Mouse (Mus musculus): ENCODE measurements around the gene Slc27a1. TPM values are rescaled to one million over a fixed set of nuclear protein-coding genes. Genes with fewer than 3 reads are reported as not detected.

Gene Slc27a1
- polyA plus RNA-seq, 1 experiment from 2014 or later: 15.5 TPM

DNA sequence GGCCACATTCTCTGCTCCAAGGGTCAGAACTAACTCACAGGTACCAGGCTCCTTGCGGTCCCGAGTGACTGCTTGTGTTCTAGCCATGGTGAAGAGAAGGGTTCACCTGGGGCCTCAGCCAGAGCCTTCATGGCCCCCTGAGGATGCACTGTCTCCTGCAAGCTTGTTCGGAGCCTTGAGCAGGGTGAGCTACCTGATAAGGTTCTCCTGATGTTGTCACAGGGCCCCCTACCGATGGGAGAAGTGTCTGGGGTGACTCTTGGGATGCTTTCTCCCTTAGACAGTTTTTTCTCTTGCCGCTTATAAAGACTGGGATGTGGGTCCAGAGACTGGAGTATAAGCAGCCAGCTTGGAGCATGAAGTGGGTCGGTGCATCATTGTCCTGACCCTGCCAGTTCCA is 27.7 kb downstream of the Slc27a1 start:
- H3K4me2 ChIP-seq (ENCODE audit: low read depth, low read length): no peak overlapping the region
- H3K4me3 ChIP-seq (ENCODE audit: low read depth, low read length): no peak overlapping the region
- H3K27me3 ChIP-seq (replicated peaks; ENCODE audit: control insufficient read depth, insufficient read depth, low read length): peaks cover 5% of the 10 kb centered on the region
- no peaks in the 10 kb centered on the region for H3K9me3 ChIP-seq (ENCODE audit: control insufficient read depth, low read length)
- DNase-seq (ENCODE audit: low spot score) (no peak), ATAC-seq (ENCODE audit: low read depth) (no peak)
- peaks cover 8% of the 10 kb centered on the region for H3K4me1 ChIP-seq (ENCODE audit: control insufficient read depth, insufficient read depth, low read length)
- 0 out of 2 replicates have a peak overlapping the region, but pooled peaks have one; percentile 9 for H3K9ac ChIP-seq (ENCODE audit: low read depth, low read length)
- H3K36me3 ChIP-seq (ENCODE audit: control insufficient read depth, insufficient read depth, low read length): peaks cover 10% of the 10 kb centered on the region; the same call in 1 of the 2 replicates
- 65% methylated on average over 6 of the region's 6 CpGs for WGBS
- no peak overlapping the region for H3K27ac ChIP-seq (replicated peaks; ENCODE audit: low read depth, low read length)

DNA sequence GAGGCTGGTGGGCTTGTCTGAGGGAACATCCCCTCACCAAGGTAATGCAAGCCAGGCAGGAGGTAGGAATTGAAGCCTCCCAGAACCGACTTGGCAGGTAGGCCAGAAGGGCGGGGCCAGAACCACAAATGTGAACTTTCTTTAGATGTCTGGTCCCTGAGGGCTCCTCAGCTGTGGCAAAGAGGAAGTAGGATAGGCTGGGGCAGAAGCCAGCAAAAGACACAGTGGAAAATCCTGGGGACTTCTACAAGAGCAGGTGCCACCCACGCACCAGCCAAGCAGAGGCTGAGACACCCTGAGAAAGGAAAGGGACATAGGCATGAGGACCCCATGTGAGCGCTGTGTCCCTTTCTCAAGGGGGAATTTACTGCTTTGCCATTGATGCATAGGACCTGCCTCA is 28.1 kb downstream of the Slc27a1 start:
- H3K4me3 ChIP-seq (ENCODE audit: low read depth, low read length): no peak overlapping the region
- H3K9me3 ChIP-seq (ENCODE audit: control insufficient read depth, low read length): no peaks in the 10 kb centered on the region
- H3K4me2 ChIP-seq (ENCODE audit: low read depth, low read length): no peak overlapping the region
- WGBS: 81% methylated on average over 4 of the region's 4 CpGs
- no peak overlapping the region for H3K27ac ChIP-seq (replicated peaks; ENCODE audit: low read depth, low read length)
- ATAC-seq (ENCODE audit: low read depth): no peak
- H3K4me1 ChIP-seq (ENCODE audit: control insufficient read depth, insufficient read depth, low read length): peaks cover 8% of the 10 kb centered on the region
- H3K9ac ChIP-seq (ENCODE audit: low read depth, low read length): no peak overlapping the region
- peak; percentile 27 for DNase-seq (ENCODE audit: low spot score)
- H3K27me3 ChIP-seq (replicated peaks; ENCODE audit: control insufficient read depth, insufficient read depth, low read length): peaks cover 9% of the 10 kb centered on the region
- H3K36me3 ChIP-seq (ENCODE audit: control insufficient read depth, insufficient read depth, low read length): peaks cover 10% of the 10 kb centered on the region; the same call in 1 of the 2 replicates

DNA sequence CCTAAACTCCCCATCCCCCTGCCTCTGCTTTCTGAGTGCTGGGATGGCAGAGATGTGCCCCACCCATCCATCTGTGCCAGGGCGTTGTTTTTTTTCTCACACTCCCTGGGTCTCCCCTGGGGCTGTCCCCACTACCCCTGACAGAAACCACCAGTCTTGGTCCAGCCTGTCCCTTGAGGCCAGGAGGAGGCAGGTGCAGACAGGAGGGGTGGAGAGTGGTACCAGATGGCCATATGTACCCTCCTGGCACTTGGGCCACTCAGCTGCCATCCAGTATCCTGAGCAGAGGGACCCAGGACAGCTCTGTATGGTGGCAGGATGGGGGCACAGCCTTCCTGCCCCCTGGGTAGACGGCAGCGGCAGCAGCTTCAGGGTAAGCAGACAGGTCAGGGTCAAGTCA is 28.8 kb downstream of the Slc27a1 start, which contains the start of gene Fam129c:
Fam129c (plus strand) TSS at position 198 of the 400 bp plus-strand sequence.
- H3K4me1 ChIP-seq (ENCODE audit: control insufficient read depth, insufficient read depth, low read length): peaks cover 8% of the 10 kb centered on the region
- H3K27ac ChIP-seq (replicated peaks; ENCODE audit: low read depth, low read length): no peak within 1 kb of the TSS
- no peaks in the 10 kb centered on the region for H3K9me3 ChIP-seq (ENCODE audit: control insufficient read depth, low read length)
- no peak within 1 kb of the TSS for H3K4me2 ChIP-seq (ENCODE audit: low read depth, low read length)
- H3K27me3 ChIP-seq (replicated peaks; ENCODE audit: control insufficient read depth, insufficient read depth, low read length): peaks cover 15% of the 10 kb centered on the region
- WGBS: 79% methylated on average over 3 of the region's 3 CpGs
- DNase-seq (ENCODE audit: low spot score) (no peak), ATAC-seq (ENCODE audit: low read depth) (no peak)
- no peak within 1 kb of the TSS for H3K4me3 ChIP-seq (ENCODE audit: low read depth, low read length)
- no peak within 1 kb of the TSS for H3K9ac ChIP-seq (ENCODE audit: low read depth, low read length)
- H3K36me3 ChIP-seq (ENCODE audit: control insufficient read depth, insufficient read depth, low read length): peaks cover 10% of the 10 kb centered on the region; the same call in 1 of the 2 replicates

DNA sequence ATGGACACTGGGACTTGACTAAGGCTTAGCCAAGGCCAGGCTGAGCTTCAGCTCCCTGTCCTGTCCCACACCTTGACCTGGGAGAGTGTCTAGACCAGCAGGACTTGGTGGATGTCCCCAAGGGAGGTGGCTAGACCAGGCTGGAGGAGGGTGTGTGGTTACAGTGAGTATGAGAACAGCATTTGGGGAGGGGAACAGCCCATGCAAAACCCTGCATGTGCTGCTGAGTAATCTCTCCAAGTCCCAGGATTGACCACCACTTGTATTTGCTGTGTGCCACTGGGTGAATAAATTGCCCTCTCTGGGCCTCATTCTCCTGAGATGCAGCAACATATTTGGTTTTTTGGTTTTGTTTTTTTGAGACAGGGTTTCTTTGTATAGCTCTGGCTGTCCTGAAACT is 29.7 kb downstream of the Slc27a1 start:
- DNase-seq (ENCODE audit: low spot score) (no peak), ATAC-seq (ENCODE audit: low read depth) (no peak)
- Histone ChIP-seq H3K4me3 (ENCODE audit: low read depth, low read length) (no peak overlapping the region), H3K9me3 (ENCODE audit: control insufficient read depth, low read length) (no peaks in the 10 kb centered on the region), H3K4me2 (ENCODE audit: low read depth, low read length) (no peak overlapping the region), H3K4me1 (ENCODE audit: control insufficient read depth, insufficient read depth, low read length) (peaks cover 4% of the 10 kb centered on the region; the same call in 1 of the 2 replicates), H3K27ac (replicated peaks; ENCODE audit: low read depth, low read length) (no peak overlapping the region), H3K36me3 (ENCODE audit: control insufficient read depth, insufficient read depth, low read length) (peaks cover 10% of the 10 kb centered on the region; the same call in 1 of the 2 replicates), H3K27me3 (replicated peaks; ENCODE audit: control insufficient read depth, insufficient read depth, low read length) (peaks cover 17% of the 10 kb centered on the region), H3K9ac (ENCODE audit: low read depth, low read length) (no peak overlapping the region)

DNA sequence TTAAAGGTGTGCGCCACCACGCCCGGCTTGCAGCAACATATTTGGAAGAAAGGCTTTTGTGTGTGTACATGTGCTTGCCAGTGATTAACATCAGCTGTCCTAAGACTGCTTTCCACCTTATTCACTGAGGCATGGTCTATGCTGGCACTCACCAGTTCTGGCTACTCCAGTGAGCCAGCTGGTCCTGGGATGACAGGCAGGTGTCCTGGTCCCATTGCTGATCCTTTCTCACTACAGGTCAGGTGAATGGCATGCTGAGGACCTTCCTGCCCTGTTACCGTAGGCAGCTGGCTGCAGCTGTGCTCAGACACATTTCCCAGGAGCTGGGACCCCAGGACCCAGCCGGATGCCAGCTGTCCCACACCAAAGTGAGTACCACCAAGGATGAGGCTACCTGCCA is 30.2 kb downstream of the Slc27a1 start:
- peaks cover 10% of the 10 kb centered on the region; the same call in 1 of the 2 replicates for H3K36me3 ChIP-seq (ENCODE audit: control insufficient read depth, insufficient read depth, low read length)
- no peak overlapping the region for H3K9ac ChIP-seq (ENCODE audit: low read depth, low read length)
- no peak overlapping the region for H3K4me3 ChIP-seq (ENCODE audit: low read depth, low read length)
- WGBS: 78% methylated on average over 5 of the region's 5 CpGs
- H3K4me1 ChIP-seq (ENCODE audit: control insufficient read depth, insufficient read depth, low read length): peaks cover 4% of the 10 kb centered on the region; the same call in 1 of the 2 replicates
- H3K27me3 ChIP-seq (replicated peaks; ENCODE audit: control insufficient read depth, insufficient read depth, low read length): peaks cover 17% of the 10 kb centered on the region
- ATAC-seq (ENCODE audit: low read depth) (no peak), DNase-seq (ENCODE audit: low spot score) (no peak)
- H3K27ac ChIP-seq (replicated peaks; ENCODE audit: low read depth, low read length): no peak overlapping the region
- H3K9me3 ChIP-seq (ENCODE audit: control insufficient read depth, low read length): no peaks in the 10 kb centered on the region
- no peak overlapping the region for H3K4me2 ChIP-seq (ENCODE audit: low read depth, low read length)

DNA sequence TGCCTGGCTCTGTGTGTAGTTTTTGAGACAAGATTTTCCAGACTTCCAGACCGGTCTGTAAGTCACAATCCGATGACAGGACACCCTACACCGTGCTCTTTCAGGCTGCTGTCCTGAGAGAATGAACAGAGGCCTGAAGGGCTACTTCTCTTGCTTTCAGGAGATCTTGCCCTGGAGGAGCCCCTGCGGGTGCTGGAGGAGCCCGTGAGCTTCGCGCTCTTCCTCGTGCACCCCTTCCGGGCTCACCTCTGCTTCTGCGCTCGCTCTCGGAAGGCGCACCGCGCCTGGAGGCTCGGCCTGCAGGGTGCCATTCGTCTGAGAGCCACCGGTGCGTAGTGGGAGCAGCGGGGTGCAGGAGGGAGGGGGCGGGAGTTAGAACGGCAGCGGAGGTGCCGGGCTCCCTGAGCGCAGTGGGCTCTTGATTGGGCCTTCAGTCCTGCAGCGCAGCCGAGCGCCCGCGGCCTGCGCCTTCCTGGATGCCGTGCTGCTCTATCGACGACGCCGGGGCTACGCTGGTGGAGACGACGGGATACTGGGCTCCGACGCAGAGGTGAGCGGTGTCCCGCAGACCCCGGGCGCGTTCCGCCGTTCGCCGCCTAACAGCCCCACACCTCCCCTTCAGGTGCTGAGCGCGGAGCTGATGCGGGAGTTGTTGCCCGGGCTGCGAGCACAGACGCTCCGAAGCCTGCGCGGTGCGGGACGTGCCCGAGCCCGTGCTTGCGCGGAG is 33.4 kb downstream of the Slc27a1 start:
- Histone ChIP-seq H3K36me3 (ENCODE audit: control insufficient read depth, insufficient read depth, low read length) (no peaks in the 10 kb centered on the region), H3K27me3 (replicated peaks; ENCODE audit: control insufficient read depth, insufficient read depth, low read length) (peaks cover 17% of the 10 kb centered on the region), H3K27ac (replicated peaks; ENCODE audit: low read depth, low read length) (no peak overlapping the region), H3K9ac (ENCODE audit: low read depth, low read length) (peak overlapping the region; percentile 53), H3K4me1 (ENCODE audit: control insufficient read depth, insufficient read depth, low read length) (peaks cover 4% of the 10 kb centered on the region; the same call in 1 of the 2 replicates), H3K9me3 (ENCODE audit: control insufficient read depth, low read length) (no peaks in the 10 kb centered on the region), H3K4me2 (ENCODE audit: low read depth, low read length) (peak overlapping the region; percentile 64), H3K4me3 (ENCODE audit: low read depth, low read length) (peak overlapping the region; percentile 42)
- DNase-seq (ENCODE audit: low spot score): peak; percentile 17
- 9% methylated on average over 18 of the region's 65 CpGs for WGBS
- peak; percentile 28 for ATAC-seq (ENCODE audit: low read depth)

DNA sequence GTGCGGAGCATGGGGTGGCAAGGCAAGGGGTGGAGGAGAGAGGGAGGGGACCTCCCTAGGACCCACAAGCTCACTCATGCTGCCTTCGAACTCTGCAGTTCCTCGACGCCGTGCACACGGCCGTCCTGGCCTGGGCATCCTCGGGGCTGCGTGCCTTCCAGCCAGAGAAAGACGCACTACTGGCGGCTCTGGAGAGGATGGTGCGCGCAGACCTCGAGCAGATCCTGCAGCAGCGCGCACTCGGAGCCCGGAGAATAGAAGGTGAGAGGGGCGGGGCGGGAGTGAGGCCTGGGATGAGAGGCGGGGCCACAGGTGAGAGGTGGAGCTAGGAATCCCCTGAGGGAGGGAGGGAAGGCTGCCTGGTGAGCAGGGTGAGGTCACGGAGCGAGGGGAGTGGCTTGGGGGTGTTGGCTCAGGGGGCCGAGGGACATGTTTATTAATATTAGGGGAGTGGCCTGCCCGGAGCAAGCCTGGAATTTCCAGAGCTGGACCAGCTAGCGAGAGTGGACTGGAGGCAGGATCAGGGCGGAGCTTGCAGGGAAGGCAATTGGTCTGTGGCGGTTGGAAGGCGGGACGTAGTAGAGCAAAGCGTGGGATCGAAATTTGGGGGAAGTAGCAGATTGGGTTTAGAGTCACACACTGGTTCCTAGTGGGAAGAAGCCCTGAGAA is 34.1 kb downstream of the Slc27a1 start:
- 2% methylated on average over 32 of the region's 32 CpGs for WGBS
- Histone ChIP-seq H3K4me1 (ENCODE audit: control insufficient read depth, insufficient read depth, low read length) (peaks cover 4% of the 10 kb centered on the region; the same call in 1 of the 2 replicates), H3K4me3 (ENCODE audit: low read depth, low read length) (peak overlapping the region; percentile 42), H3K4me2 (ENCODE audit: low read depth, low read length) (peak overlapping the region; percentile 64), H3K36me3 (ENCODE audit: control insufficient read depth, insufficient read depth, low read length) (no peaks in the 10 kb centered on the region), H3K9me3 (ENCODE audit: control insufficient read depth, low read length) (no peaks in the 10 kb centered on the region), H3K27ac (replicated peaks; ENCODE audit: low read depth, low read length) (no peak overlapping the region), H3K9ac (ENCODE audit: low read depth, low read length) (peak overlapping the region; percentile 53), H3K27me3 (replicated peaks; ENCODE audit: control insufficient read depth, insufficient read depth, low read length) (peaks cover 17% of the 10 kb centered on the region)
- DNase-seq (ENCODE audit: low spot score): peak; percentile 91
- ATAC-seq (ENCODE audit: low read depth): peak; percentile 82

DNA sequence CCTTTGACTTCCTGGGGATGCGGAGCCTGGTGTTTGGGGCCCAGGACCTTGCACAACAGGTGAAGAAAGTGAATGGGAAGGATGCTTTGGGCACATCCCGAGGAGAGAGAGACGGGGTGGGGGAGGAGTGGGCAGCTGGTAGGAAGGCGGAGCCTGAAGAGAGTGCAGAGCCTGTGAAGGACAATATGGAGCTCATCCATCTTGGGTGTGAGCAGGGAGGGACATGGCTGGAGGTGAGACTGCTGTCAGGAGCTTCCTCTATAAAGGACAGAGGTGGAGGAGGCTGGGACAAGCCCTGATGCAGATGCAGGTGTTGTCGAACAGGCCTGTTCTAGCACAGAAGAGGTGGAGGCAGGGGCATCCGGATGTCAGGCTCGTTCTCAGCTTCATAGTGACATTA is 35.3 kb downstream of the Slc27a1 start:
- no peak overlapping the region for H3K4me2 ChIP-seq (ENCODE audit: low read depth, low read length)
- WGBS: 52% methylated on average over 7 of the region's 7 CpGs
- H3K9me3 ChIP-seq (ENCODE audit: control insufficient read depth, low read length): no peaks in the 10 kb centered on the region
- H3K36me3 ChIP-seq (ENCODE audit: control insufficient read depth, insufficient read depth, low read length): no peaks in the 10 kb centered on the region
- no peak overlapping the region for H3K27ac ChIP-seq (replicated peaks; ENCODE audit: low read depth, low read length)
- H3K4me1 ChIP-seq (ENCODE audit: control insufficient read depth, insufficient read depth, low read length): peaks cover 4% of the 10 kb centered on the region; the same call in 1 of the 2 replicates
- no peak overlapping the region for H3K4me3 ChIP-seq (ENCODE audit: low read depth, low read length)
- DNase-seq (ENCODE audit: low spot score) (no peak), ATAC-seq (ENCODE audit: low read depth) (no peak)
- no peak overlapping the region for H3K9ac ChIP-seq (ENCODE audit: low read depth, low read length)
- H3K27me3 ChIP-seq (replicated peaks; ENCODE audit: control insufficient read depth, insufficient read depth, low read length): peaks cover 17% of the 10 kb centered on the region

Data from embryonic facial prominence, embryonic 14.5 days (tissue).